Mouse (Mus musculus) liver, embryonic 12.5 days (tissue): ENCODE data around the gene Sh3bgrl. TPM values are rescaled to one million over a fixed set of nuclear protein-coding genes. Genes with fewer than 3 reads are reported as not detected.

Experiments used
- ATAC-seq: fragments of 200-750 bp; cut with Nextera tagmentation; 2 replicates; pipeline ENCODE4 v1.8.0; 2017; ENCODE audit warnings: moderate number of reproducible peaks, mild to moderate bottlenecking, moderate library complexity
- H3K27ac ChIP-seq: fragments of 300-500 bp; sonication (generic); 2 replicates; pipeline ENCODE4 v1.5.1; 2016; ENCODE audit warnings: mild to moderate bottlenecking
- H3K27me3 ChIP-seq: fragments of 300-500 bp; sonication (generic); replicated peaks from 2 replicates; pipeline ENCODE4 v1.6.1; 2016; ENCODE audit warnings: mild to moderate bottlenecking, moderate library complexity
- H3K36me3 ChIP-seq: fragments of 300-500 bp; sonication (generic); 2 replicates; pipeline ENCODE4 v1.6.1; 2016; ENCODE audit warnings: mild to moderate bottlenecking, moderate library complexity
- H3K4me1 ChIP-seq: fragments of 300-500 bp; sonication (generic); 2 replicates; pipeline ENCODE4 v1.6.1; 2016
- H3K4me2 ChIP-seq: fragments of 300-500 bp; sonication (generic); 2 replicates; pipeline ENCODE4 v1.6.1; 2016; ENCODE audit warnings: mild to moderate bottlenecking, moderate library complexity
- H3K4me3 ChIP-seq: fragments of 300-500 bp; sonication (generic); 2 replicates; pipeline ENCODE4 v1.5.1; 2016; ENCODE audit warnings: mild to moderate bottlenecking, moderate library complexity
- H3K9ac ChIP-seq: fragments of 300-500 bp; sonication (generic); 2 replicates; pipeline ENCODE4 v1.6.1; 2016; ENCODE audit warnings: mild to moderate bottlenecking, moderate library complexity
- H3K9me3 ChIP-seq: fragments of 300-500 bp; sonication (generic); replicated peaks from 2 replicates; pipeline ENCODE4 v1.6.1; 2016; ENCODE audit warnings: mild to moderate bottlenecking, moderate library complexity
- WGBS: fragments of 180-500 bp; shearing (Covaris S2); methylation state at CpG from one replicate; pipeline ENCODE4 v1.1.7; 2016; ENCODE audit not compliant: insufficient replicate concordance; 5-methylcytosine and 5-hydroxymethylcytosine counted together
- polyA plus RNA-seq: library from polyadenylated mRNA; unstranded; fragments of >200 nt; fragmentation: Nextera tagmentation; extraction: Ambion mirVana; gene quantifications from 2 replicates; pipeline ENCODE4 v1.2.1, GENCODE M21; 2016

The Sh3bgrl gene
- polyA plus RNA-seq, 1 experiment from 2014 or later: 60.5 TPM

DNA sequence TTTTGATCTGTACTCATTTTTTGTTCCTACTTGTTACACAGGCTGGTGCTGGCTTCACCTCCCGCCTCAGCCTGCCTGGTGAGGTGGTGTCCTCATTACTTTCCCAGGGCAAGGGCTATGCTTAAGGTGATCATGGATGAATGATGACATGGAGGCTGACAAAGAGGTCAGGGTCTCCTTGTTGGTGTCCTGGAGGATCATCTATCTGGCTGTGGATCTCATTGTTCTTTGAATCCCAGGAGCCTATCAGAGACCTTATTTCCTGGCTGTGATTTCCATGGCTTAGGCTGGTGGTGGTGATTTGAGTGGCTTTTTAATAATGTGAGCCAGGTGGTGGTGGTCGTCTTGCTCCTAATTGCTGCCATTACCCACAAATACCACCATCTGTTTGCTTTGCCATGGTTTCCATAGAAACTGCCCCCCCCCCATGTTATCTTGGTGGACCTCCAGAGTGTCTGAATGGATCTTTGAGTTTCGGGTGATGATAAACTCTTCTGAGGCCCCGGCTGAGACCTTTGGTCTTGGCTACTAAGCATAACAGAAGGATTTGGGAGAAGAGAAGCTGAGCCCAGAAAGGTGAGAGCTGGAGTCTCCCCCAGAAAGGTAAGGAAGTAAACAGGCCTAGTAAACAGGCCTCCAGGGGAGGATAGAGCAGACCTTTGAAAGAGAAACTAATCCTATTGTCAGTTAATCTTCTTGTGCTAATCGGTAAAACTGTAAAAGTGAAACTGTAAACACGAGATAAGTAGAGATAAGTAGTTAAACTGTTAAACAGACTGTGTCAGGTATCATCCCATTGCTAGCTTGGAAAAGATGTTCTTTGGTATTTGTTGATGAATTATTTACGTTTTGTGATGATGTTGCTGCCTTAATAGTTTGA, 18.5 kb downstream of the Sh3bgrl start:
- no peaks in the 10 kb centered on the region for H3K9me3 ChIP-seq
- no peaks in the 10 kb centered on the region for H3K27me3 ChIP-seq
- WGBS: 30% methylated on average over 7 of the region's 7 CpGs
- no peak; the same call in 1 of the 2 replicates for ATAC-seq
- H3K9ac ChIP-seq: 0 out of 2 replicates have a peak overlapping the region, but pooled peaks have one; percentile 9
- 0 out of 2 replicates have a peak overlapping the region, but pooled peaks have one; percentile 36 for H3K27ac ChIP-seq
- H3K4me2 ChIP-seq: peak overlapping the region; percentile 53
- H3K4me1 ChIP-seq: peaks cover 15% of the 10 kb centered on the region
- H3K4me3 ChIP-seq: peak overlapping the region; percentile 29
- H3K36me3 ChIP-seq: no peaks in the 10 kb centered on the region

DNA sequence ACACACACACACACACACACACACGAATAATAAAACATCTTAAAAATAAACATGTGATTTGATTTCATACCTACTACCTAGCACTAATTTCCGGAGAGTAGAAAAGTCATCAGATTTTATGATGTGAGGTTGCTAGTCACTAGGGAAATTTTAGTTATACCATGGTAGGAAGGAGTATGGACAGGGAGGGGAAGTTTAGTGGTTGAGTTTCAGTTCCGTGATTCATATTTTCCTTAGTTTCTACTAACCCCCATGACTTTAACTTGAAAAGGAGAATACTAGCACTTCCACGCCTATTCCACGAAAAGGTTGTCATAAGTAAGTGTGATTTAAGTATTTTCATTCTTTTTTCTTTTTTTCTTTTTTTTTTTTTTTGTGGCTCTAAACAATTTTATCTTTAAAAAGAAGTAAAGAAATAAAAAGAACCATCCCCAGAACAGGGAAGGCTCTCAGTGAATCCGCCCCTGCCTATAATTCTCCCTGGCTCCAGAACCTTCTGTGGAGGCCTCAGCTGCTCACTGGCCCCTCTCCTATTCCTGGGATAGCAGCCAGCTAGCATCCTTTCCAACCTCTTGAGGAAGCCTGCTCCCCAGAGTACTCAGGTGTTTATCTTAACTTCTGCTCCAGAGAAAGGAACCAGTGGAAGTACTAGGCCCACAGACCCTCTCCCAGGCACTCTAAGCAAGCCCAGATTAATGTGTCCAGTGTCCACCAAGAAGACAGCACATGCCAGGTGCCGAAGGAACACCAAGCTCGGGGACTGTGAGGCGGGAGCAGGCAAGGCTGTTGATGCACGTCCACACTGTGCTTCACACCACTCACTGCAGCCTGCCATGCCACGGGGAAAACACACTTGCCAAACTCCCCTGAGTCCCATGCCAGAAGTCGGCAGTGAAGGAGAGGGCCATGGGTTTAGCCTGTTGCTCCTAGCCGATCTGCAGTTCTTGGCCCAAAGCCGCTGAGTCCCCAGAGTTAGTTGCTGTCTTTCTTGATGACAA, 25.0 kb downstream of the Sh3bgrl start:
- Histone ChIP-seq H3K36me3 (no peaks in the 10 kb centered on the region), H3K4me3 (no peak overlapping the region), H3K9me3 (no peaks in the 10 kb centered on the region), H3K9ac (no peak overlapping the region), H3K27me3 (no peaks in the 10 kb centered on the region), H3K4me2 (no peak overlapping the region), H3K4me1 (no peaks in the 10 kb centered on the region), H3K27ac (no peak overlapping the region)
- WGBS: 82% methylated on average over 14 of the region's 14 CpGs
- ATAC-seq: no peak

GRCm38 (mm10) chrX:109121161-109121560, 26.0 kb downstream of the Sh3bgrl start:
- Histone ChIP-seq H3K36me3 (no peaks in the 10 kb centered on the region), H3K4me1 (no peaks in the 10 kb centered on the region), H3K9me3 (no peaks in the 10 kb centered on the region), H3K27me3 (no peaks in the 10 kb centered on the region), H3K4me2 (no peak overlapping the region), H3K4me3 (no peak overlapping the region), H3K9ac (no peak overlapping the region), H3K27ac (no peak overlapping the region)
- 0 out of 2 replicates have a peak, but pooled peaks have one; percentile 24 for ATAC-seq
- 53% methylated on average over 9 of the region's 9 CpGs for WGBS

DNA sequence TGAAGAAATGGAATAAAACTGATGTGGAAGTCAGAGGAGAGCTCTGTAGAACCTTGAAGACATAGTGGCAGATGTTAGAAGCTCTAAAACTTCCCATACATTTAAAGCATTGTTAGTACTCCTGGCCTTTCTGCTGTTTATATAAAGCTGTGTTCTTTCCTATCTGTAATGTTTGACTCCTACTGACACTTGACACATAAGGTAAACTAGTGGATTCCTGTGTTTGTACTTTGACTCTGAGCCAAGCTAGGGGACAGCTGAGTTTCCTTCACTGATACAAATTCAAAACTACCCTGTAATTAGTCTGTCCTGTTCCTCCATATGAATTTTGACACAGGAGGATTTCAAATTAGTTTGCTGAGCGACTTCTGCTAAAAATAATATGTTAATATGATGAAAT, 27.5 kb downstream of the Sh3bgrl start:
- no peaks in the 10 kb centered on the region for H3K36me3 ChIP-seq
- H3K27me3 ChIP-seq: no peaks in the 10 kb centered on the region
- WGBS: 71% methylated on average over 1 of the region's 1 CpGs
- peaks cover 7% of the 10 kb centered on the region; the same call in 1 of the 2 replicates for H3K4me1 ChIP-seq
- no peak overlapping the region for H3K27ac ChIP-seq
- no peak overlapping the region for H3K4me2 ChIP-seq
- no peaks in the 10 kb centered on the region for H3K9me3 ChIP-seq
- no peak overlapping the region for H3K4me3 ChIP-seq
- no peak overlapping the region for H3K9ac ChIP-seq
- ATAC-seq: no peak

DNA sequence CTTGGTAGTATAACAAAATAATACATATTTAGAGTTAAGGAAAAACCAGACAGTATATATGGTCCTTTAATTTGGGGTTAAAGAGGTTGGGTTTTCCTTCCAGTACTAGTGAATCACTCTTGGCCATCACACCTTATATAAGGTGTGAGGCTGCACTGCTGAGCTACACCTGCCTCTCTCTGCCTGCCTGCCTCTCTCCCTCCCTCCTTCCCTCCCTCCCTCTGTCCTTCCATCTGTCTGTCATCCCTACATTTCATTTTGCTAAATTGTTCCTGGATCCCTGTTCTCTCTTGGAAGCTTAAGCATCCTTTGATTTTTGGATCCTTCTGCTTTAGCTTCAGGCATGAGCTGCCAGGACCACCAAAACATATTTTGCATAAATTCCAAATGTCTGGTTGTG, 28.6 kb downstream of the Sh3bgrl start:
- Histone ChIP-seq H3K27me3 (no peaks in the 10 kb centered on the region), H3K9me3 (no peaks in the 10 kb centered on the region), H3K9ac (no peak overlapping the region), H3K4me1 (peaks cover 10% of the 10 kb centered on the region; the same call in 1 of the 2 replicates), H3K4me3 (no peak overlapping the region), H3K4me2 (no peak overlapping the region), H3K36me3 (no peaks in the 10 kb centered on the region), H3K27ac (no peak overlapping the region)
- ATAC-seq: no peak

- peaks cover 10% of the 10 kb centered on the region; the same call in 1 of the 2 replicates for H3K4me1 ChIP-seq
These were observed 31.7 kb downstream of the Sh3bgrl start for GRCm38 (mm10) chrX:109126847-109127246.

DNA sequence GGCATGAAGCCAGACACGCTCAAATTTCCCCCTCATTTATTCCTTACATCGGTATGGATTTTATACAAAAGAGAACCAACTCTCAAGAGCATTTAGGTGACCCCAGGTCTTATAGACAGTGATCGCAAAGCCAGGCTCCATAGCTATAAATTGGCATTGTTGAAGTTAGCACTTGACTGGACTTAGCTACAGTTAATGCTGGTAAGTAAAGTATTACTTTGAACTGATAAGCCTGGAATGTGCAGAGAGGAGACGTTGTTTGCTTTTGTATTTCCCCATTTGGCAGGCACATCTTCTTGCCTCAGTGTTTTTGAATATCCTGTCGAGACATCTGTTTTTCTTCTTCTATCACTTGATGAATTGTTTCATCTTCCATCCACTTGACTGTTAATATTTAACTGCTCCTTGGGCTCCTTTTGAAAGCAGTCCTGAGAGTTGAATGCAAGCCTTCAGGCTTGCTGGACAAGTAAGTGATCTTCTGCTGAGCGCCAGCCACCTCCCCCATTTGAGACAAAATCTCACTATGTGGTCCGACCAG, 32.5 kb downstream of the Sh3bgrl start:
- Histone ChIP-seq H3K4me2 (no peak overlapping the region), H3K4me3 (no peak overlapping the region), H3K27ac (0 out of 2 replicates have a peak overlapping the region, but pooled peaks have one; percentile 20), H3K36me3 (no peaks in the 10 kb centered on the region), H3K27me3 (no peaks in the 10 kb centered on the region), H3K9ac (no peak overlapping the region), H3K9me3 (no peaks in the 10 kb centered on the region), H3K4me1 (peaks cover 10% of the 10 kb centered on the region; the same call in 1 of the 2 replicates)
- 0 out of 2 replicates have a peak, but pooled peaks have one; percentile 44 for ATAC-seq
- WGBS: 44% methylated on average over 7 of the region's 7 CpGs

More at GRCm38 (mm10) chrX:109126847-109127246, 31.7 kb downstream of the Sh3bgrl start:
- Histone ChIP-seq H3K4me2 (no peak overlapping the region), H3K36me3 (no peaks in the 10 kb centered on the region), H3K9me3 (no peaks in the 10 kb centered on the region), H3K27ac (no peak overlapping the region), H3K27me3 (no peaks in the 10 kb centered on the region), H3K9ac (no peak overlapping the region), H3K4me3 (no peak overlapping the region)
- 58% methylated on average over 1 of the region's 1 CpGs for WGBS
- peak; percentile 68 for ATAC-seq

GRCm38 (mm10) chrX:109130066-109130465, 34.9 kb downstream of the Sh3bgrl start:
- H3K9me3 ChIP-seq: no peaks in the 10 kb centered on the region
- no peaks in the 10 kb centered on the region for H3K27me3 ChIP-seq
- no peak overlapping the region for H3K4me2 ChIP-seq
- H3K9ac ChIP-seq: no peak overlapping the region
- no peak for ATAC-seq
- H3K4me3 ChIP-seq: no peak overlapping the region
- no peak overlapping the region for H3K27ac ChIP-seq
- WGBS: 86% methylated on average over 1 of the region's 1 CpGs
- no peaks in the 10 kb centered on the region for H3K36me3 ChIP-seq
- H3K4me1 ChIP-seq: peaks cover 10% of the 10 kb centered on the region; the same call in 1 of the 2 replicates

GRCm38 (mm10) chrX:109131834-109132233, 36.7 kb downstream of the Sh3bgrl start:
- Histone ChIP-seq H3K4me2 (no peak overlapping the region), H3K4me1 (peaks cover 10% of the 10 kb centered on the region; the same call in 1 of the 2 replicates), H3K36me3 (no peaks in the 10 kb centered on the region), H3K9me3 (no peaks in the 10 kb centered on the region), H3K27me3 (no peaks in the 10 kb centered on the region), H3K9ac (no peak overlapping the region), H3K27ac (no peak overlapping the region), H3K4me3 (no peak overlapping the region)
- no peak for ATAC-seq
- 67% methylated on average over 2 of the region's 2 CpGs for WGBS

- H3K4me2 ChIP-seq: no peak overlapping the region
- no peak overlapping the region for H3K4me3 ChIP-seq
- no peaks in the 10 kb centered on the region for H3K36me3 ChIP-seq
- peaks cover 5% of the 10 kb centered on the region; the same call in 1 of the 2 replicates for H3K4me1 ChIP-seq
- no peak overlapping the region for H3K9ac ChIP-seq
- no peak for ATAC-seq
- H3K9me3 ChIP-seq: no peaks in the 10 kb centered on the region
- H3K27ac ChIP-seq: no peak overlapping the region
- WGBS: 59% methylated on average over 1 of the region's 1 CpGs
- no peaks in the 10 kb centered on the region for H3K27me3 ChIP-seq
These were observed 37.3 kb downstream of the Sh3bgrl start for GRCm38 (mm10) chrX:109132463-109132862.

DNA sequence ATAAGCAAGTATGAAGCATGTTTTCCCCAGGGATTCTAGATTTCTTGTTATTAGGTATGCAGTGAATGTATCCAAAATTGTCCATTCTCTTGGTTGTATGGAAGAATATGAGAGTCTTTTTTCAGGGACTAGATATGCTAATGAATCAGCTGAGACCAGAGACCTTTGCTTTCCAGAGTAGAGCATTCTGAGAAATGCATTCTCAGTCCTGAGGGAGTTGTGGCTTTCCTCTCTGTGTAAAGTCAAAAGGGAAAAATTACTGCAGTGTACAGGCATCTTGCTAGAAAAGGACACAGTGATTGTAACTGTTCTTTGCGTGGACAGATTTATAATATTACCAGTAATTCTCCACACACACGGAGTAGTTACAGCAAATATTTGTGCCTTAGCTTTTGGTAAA, 38.3 kb downstream of the Sh3bgrl start:
- no peak overlapping the region for H3K4me2 ChIP-seq
- WGBS: 55% methylated on average over 2 of the region's 2 CpGs
- no peak overlapping the region for H3K27ac ChIP-seq
- no peaks in the 10 kb centered on the region for H3K9me3 ChIP-seq
- no peak overlapping the region for H3K4me3 ChIP-seq
- H3K9ac ChIP-seq: no peak overlapping the region
- no peaks in the 10 kb centered on the region for H3K36me3 ChIP-seq
- H3K4me1 ChIP-seq: no peaks in the 10 kb centered on the region
- no peaks in the 10 kb centered on the region for H3K27me3 ChIP-seq
- ATAC-seq: no peak
